Mouse (Mus musculus): ENCODE results near the gene Ddx18. TPM values are rescaled to one million over a fixed set of nuclear protein-coding genes. Genes with fewer than 3 reads are reported as not detected.
A peak's percentile ranks its signal among the peaks of the same experiment; 100 is the strongest.

Gene Ddx18
- polyA plus RNA-seq, 1 experiment from 2014 or later: 18.0 TPM

DNA sequence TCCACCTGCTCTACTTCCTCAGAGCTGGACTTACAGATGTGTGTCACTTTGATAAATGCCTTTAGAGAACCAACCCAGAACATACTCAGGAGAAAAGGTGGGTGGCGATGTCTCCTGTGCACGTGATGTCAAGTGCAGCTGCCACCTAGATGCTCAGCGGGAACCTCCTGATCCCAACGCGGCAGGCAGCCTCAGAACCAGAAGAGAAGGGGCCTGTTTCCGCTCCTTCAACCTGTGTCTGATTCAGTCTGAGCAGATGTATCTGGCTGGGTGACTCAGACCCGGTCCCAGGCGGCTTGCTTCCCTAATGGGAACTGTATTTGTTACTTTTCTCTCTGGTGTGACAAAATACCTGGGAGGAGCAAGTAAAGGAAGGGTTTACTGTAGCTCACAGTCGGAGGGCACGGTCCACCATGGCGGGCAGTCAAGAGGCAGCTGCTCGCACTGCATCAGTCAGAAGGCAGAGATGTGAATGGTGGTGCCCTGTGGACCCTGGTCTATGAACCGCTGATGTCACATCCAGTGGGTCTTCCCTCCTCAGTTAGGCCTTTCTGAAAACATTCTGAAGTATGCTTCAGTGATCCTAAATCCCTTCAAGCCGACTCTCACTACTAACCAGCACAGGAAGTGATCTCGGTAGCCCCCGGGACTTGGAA, 16.9 kb downstream of the Ddx18 start:
- no peak overlapping the region for H3K27ac ChIP-seq
- H3K79me2 ChIP-seq (ENCODE audit: inconsistent target): no peaks in the 10 kb centered on the region
- 77% methylated on average over 16 of the region's 16 CpGs for WGBS (ENCODE audit: missing documents)
- peaks cover 27% of the 10 kb centered on the region for H3K36me3 ChIP-seq (ENCODE audit: inconsistent target)
- no peak overlapping the region for H3K4me3 ChIP-seq (ENCODE audit: inconsistent target)

DNA sequence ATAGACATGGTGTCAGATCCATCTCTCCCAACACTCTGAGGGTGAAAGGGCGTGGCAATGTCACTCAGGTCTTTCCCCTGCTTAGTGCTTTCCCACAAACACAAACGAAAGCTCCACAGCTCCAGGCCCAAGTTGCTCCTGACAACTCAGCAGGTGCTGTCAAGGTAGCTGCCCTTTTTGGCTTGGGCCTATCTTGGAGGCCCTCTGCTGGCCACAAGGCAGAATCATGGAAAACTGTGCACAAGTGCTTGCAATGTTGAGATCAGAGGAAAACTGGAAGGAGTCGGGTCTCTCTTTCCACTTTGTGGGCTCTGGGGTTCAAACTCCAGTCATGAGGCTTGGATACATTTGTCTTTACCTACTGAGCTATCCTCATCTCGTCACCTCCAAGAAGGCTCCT, 18.3 kb downstream of the Ddx18 start:
- no peaks in the 10 kb centered on the region for H3K79me2 ChIP-seq (ENCODE audit: inconsistent target)
- 90% methylated on average over 4 of the region's 4 CpGs for WGBS (ENCODE audit: missing documents)
- H3K4me3 ChIP-seq (ENCODE audit: inconsistent target): no peak overlapping the region
- peaks cover 13% of the 10 kb centered on the region; the same call in 1 of the 2 replicates for H3K36me3 ChIP-seq (ENCODE audit: inconsistent target)
- H3K27ac ChIP-seq: no peak overlapping the region

DNA sequence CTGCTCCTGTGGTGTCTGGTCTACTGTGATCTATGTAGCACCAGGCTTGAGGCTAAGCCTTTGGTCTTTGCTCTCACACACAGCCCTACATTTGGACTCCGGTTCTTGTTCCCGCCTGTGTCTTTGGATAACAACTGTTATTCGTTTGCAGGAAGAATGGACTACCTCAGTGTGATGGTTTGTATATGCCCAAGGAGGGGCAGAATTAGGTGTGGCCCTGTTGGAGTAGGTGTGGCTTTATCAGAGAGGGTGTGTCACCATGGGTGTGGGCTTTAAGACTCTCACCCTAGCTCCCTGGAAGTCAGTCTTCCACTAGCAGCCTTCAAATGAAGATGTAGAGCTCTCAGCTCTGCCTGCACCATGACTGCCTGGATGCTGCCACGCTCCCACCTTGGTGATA, 19.1 kb downstream of the Ddx18 start:
- Histone ChIP-seq H3K27ac (no peak overlapping the region), H3K79me2 (ENCODE audit: inconsistent target) (no peaks in the 10 kb centered on the region), H3K4me3 (ENCODE audit: inconsistent target) (no peak overlapping the region), H3K36me3 (ENCODE audit: inconsistent target) (0 out of 2 replicates have a peak, but pooled peaks cover 7% of the 10 kb centered on the region)
- 90% methylated on average over 4 of the region's 4 CpGs for WGBS (ENCODE audit: missing documents)

DNA sequence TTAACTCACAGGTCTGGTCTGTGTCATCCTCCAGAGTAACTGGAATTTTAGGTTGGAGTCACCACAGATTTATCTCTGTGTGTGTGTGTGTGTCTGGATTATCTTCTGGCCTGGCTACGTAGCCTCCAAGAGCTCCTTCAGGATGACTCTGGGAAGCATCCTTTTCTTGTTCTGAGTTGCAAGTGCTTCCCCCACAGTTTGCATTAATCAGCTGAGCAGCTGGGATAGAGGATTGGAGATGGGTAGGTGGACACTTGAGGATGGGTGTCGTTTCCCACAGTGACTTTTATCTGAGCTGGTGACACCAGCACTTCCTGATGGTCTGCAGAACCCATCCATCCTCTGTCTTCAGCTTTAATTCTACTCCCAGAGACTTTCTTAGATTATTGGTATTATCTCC, 20.9 kb downstream of the Ddx18 start:
- 76% methylated on average over 2 of the region's 2 CpGs for WGBS (ENCODE audit: missing documents)
- Histone ChIP-seq H3K27ac (no peak overlapping the region), H3K36me3 (ENCODE audit: inconsistent target) (no peaks in the 10 kb centered on the region), H3K79me2 (ENCODE audit: inconsistent target) (no peaks in the 10 kb centered on the region), H3K4me3 (ENCODE audit: inconsistent target) (no peak overlapping the region)

DNA sequence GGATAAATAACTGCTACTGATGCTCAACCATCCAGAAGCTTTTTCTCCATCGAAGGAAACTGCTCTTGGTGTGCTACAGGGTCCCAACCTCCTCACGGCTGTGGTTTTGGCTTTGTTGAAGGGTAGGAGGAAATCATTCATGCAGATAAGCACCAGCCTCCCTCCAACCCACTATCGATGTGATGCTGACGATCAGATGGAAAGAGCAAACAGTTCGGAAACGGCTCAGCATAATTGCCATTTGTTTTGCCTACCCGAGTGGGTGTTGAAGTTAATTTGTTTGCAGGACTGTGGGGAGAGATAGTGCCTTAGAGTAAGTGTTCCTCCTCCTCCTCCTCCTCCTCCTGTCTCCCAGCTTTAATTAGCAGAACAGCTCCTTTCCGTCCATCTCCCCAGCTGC, 27.4 kb downstream of the Ddx18 start:
- no peaks in the 10 kb centered on the region for H3K79me2 ChIP-seq (ENCODE audit: inconsistent target)
- WGBS (ENCODE audit: missing documents): 58% methylated on average over 8 of the region's 8 CpGs
- H3K27ac ChIP-seq: no peak overlapping the region
- no peaks in the 10 kb centered on the region for H3K36me3 ChIP-seq (ENCODE audit: inconsistent target)
- H3K4me3 ChIP-seq (ENCODE audit: inconsistent target): no peak overlapping the region

DNA sequence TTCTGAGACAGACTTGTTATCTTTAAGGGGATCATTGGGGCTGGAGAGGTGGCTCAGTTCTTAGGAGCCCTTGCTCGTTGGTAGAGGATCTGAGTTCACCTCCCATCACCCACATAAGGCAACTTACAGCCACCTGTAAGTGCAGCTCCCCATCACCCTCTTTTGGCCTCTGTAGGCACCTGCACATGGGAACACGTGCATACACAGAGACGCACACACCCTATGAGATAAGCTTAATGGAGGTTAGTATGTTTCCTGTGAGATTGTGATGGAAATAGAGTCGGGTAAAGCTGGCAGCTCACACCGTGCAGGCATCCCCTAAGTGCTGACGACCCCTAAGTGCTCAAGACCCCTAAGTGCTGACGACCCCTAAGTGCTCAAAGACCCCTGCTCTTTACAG, 36.4 kb downstream of the Ddx18 start:
- no peaks in the 10 kb centered on the region for H3K79me2 ChIP-seq (ENCODE audit: inconsistent target)
- no peaks in the 10 kb centered on the region for H3K36me3 ChIP-seq (ENCODE audit: inconsistent target)
- 70% methylated on average over 7 of the region's 7 CpGs for WGBS (ENCODE audit: missing documents)
- H3K4me3 ChIP-seq (ENCODE audit: inconsistent target): no peak overlapping the region
- no peak overlapping the region for H3K27ac ChIP-seq

DNA sequence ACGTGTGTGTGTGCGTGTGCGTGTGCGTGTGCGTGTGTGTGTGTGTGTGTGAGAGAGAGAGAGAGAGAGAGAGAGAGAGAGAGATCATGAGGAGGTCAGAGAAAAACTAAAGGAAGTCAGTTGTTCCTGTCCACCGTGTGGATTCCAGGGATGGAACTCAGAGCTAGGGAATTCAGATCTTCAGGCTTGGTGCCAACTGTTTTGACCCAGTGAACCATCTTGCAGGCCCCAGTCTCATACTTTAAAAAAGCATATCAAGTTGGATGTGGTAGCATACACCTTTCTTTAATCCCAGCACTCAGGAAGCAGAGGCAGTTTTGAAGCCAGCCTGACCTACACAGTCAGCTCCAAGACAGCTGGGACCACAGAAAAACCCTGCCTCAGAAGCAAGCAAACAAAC, 38.5 kb downstream of the Ddx18 start:
- no peaks in the 10 kb centered on the region for H3K79me2 ChIP-seq (ENCODE audit: inconsistent target)
- WGBS (ENCODE audit: missing documents): 85% methylated on average over 5 of the region's 6 CpGs
- H3K4me3 ChIP-seq (ENCODE audit: inconsistent target): no peak overlapping the region
- H3K27ac ChIP-seq: no peak overlapping the region
- H3K36me3 ChIP-seq (ENCODE audit: inconsistent target): no peaks in the 10 kb centered on the region

DNA sequence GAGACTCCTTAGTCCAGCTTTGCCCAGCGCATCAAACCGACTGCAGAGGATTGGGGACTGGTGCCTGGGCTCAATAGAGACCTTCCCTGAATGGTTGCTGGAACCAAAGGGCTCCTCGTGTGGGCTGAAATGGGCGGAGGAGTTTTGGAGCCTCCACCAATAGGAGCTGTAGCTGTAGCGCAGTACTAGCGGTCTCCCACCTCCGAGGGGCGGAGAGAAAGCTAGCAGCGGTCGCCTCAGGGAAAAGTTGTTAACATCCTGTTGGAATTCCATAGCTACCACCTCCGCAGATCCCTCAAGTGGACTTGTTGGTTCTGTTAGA, 39.4 kb downstream of the Ddx18 start, which contains the start of gene Htr5b:
TSS of gene Htr5b (minus strand) at position 67 of the 322 bp plus-strand sequence.
- WGBS (ENCODE audit: missing documents): 16% methylated on average over 11 of the region's 11 CpGs
- Histone ChIP-seq H3K4me3 (ENCODE audit: inconsistent target) (no peak within 1 kb of the TSS), H3K27ac (no peak within 1 kb of the TSS), H3K79me2 (ENCODE audit: inconsistent target) (no peaks in the 10 kb centered on the region), H3K36me3 (ENCODE audit: inconsistent target) (no peaks in the 10 kb centered on the region)

DNA sequence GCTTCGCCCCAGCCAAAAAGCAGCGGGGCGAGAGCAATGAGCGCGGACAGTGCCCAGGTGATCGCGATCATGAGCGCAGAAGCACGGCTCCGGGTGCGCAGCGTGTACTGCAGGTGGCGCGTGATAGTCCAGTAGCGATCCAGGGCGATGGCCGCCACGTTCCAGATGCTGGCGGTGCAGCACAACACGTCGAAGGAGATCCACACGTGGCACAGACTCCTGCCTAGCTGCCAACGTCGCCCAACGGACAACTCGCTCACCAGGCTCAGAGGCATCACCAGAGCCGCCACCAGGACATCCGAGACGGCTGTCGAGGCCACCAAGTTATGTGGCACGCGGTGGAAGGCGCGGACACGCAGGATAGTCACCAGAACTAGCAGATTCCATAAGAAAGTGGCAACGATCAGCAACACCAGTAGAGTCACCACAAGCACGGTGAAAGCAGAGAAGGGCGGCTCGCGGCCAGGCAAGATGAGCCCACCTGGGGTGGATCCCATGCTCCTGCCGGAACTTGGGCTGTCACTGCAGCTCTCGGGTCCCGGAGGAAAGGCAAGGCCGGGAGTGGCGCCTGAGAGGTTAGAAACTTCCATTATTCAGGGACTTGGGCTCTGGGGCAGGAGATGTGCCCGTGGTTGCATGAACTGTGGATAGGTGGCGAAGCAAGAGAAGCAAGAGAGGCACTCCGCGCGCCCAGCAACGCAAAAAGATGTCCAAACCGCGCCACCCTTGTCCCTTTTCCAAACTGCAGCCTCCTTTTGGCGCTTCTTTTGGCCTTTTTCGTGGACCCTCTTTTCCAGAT, 40.0 kb downstream of the Ddx18 start:
- H3K4me3 ChIP-seq (ENCODE audit: inconsistent target): no peak overlapping the region
- no peaks in the 10 kb centered on the region for H3K36me3 ChIP-seq (ENCODE audit: inconsistent target)
- no peak overlapping the region for H3K27ac ChIP-seq
- WGBS (ENCODE audit: missing documents): 22% methylated on average over 55 of the region's 55 CpGs
- H3K79me2 ChIP-seq (ENCODE audit: inconsistent target): no peaks in the 10 kb centered on the region

DNA sequence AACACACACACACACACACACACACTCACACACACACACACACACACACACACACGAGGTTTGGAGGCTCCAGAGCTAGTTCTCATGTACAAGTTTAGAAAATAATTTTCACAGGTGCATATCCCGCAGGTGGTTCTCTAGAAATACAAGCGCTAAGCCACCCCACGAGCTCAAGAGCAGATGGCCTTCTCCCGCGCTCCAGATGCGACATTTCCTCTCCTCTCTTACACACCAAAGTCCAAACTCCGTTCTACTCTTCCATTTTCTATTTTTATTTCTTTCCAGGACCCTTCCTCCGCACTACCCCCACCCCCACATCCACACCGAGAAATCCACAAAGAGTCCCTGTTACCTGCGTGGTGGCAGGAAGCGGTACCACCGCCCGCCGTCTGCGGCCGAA, 40.7 kb downstream of the Ddx18 start:
- Histone ChIP-seq H3K27ac (no peak overlapping the region), H3K36me3 (ENCODE audit: inconsistent target) (no peaks in the 10 kb centered on the region), H3K79me2 (ENCODE audit: inconsistent target) (no peaks in the 10 kb centered on the region), H3K4me3 (ENCODE audit: inconsistent target) (no peak overlapping the region)
- WGBS (ENCODE audit: missing documents): 64% methylated on average over 16 of the region's 17 CpGs

DNA sequence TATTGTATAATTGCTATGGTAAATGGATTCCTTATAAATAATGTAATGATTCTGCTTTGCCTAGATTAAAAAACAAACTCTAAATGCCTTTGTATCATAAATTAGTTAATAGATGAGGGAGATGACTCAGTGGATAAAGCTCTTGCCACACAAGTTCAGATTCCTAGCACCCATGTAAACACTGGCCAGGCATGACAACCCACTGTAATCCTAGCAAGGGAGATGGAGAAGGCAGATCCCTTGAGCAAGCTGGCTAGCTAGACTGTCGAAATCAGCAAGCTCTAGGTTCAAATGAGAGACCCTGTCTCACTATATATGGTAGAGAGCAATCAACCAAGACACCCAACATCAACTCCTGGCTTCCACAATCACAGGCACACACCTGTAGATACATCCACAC, 49.2 kb downstream of the Ddx18 start:
- no peaks in the 10 kb centered on the region for H3K79me2 ChIP-seq (ENCODE audit: inconsistent target)
- 70% methylated on average over 1 of the region's 1 CpGs for WGBS (ENCODE audit: missing documents)
- H3K4me3 ChIP-seq (ENCODE audit: inconsistent target): no peak overlapping the region
- no peaks in the 10 kb centered on the region for H3K36me3 ChIP-seq (ENCODE audit: inconsistent target)
- H3K27ac ChIP-seq: no peak overlapping the region

DNA sequence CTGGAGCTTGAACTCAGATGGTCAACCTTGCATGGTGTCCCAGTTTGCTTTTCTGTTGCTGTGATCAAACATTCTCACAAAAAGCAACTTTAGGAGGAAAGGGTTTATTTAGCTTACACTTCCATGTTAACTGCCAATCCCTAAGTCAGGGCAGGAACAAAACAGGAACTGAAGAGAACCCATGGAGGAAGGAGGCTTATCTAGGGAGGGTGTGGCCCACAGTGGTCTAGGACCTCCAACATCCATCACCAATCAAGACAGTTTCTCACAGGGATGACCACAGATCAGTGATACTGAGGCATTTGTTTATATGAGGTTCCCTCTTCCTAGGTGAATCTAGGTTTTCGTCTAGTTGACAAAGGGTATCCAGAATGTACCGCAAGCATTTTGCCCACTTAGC, 55.8 kb downstream of the Ddx18 start:
- WGBS (ENCODE audit: missing documents): 95% methylated on average over 2 of the region's 2 CpGs
- Histone ChIP-seq H3K36me3 (ENCODE audit: inconsistent target) (no peaks in the 10 kb centered on the region), H3K4me3 (ENCODE audit: inconsistent target) (no peak overlapping the region), H3K27ac (no peak overlapping the region), H3K79me2 (ENCODE audit: inconsistent target) (no peaks in the 10 kb centered on the region)

DNA sequence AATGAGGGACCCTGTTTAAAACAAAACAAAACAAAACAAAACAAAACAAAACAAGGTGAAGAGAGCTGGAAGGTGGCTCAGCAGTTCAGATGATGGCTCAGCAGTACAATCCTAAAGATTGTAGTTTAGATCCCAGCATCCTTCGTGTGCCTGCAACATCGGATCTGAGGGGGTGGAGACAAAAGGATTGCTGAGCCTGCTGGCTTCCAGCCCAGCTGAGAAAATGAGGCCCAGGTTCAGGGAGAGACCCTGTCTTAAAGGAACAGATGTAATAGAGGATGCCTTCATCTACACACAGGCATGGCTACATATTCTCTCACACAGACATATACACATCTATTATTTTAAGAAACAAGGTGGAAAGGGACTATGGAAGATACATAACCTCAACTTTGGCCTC, 56.6 kb downstream of the Ddx18 start:
- Histone ChIP-seq H3K79me2 (ENCODE audit: inconsistent target) (no peaks in the 10 kb centered on the region), H3K4me3 (ENCODE audit: inconsistent target) (no peak overlapping the region), H3K36me3 (ENCODE audit: inconsistent target) (no peaks in the 10 kb centered on the region; the same call in 1 of the 2 replicates), H3K27ac (no peak overlapping the region)
- WGBS (ENCODE audit: missing documents): 75% methylated on average over 2 of the region's 2 CpGs

DNA sequence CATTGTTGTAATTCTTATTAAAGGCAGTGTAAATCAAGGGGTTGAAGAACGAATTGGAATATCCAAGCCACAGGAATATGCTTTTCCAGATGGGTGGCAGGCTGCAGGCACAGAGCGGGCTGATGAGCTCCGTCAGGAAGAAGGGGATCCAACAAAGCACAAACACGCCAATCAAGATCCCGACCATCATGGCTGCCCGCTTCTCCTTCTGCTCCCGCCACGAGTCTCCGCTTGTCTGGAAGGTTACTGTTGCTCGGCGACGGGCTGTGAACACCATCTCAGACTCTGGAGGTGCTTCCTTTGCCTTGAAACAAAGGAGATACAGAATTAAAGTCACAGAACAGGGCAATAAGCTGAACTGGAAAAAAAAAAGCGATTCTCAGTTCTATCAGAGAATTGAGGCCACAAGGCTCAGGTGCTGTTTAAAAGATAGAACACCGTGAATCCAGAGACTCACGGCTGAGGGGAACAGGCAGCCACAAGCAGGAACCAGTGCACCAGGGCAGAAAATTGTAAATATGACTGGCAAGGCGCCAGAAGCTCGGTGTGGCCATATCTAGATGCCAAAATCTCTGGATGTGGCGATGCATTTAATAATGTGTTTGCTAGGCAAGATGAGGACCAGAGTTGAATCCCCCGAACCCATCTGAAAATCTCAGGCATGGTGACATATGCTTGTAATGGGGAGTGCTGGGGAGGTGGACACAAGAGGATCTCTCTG, 57.2 kb downstream of the Ddx18 start:
- 94% methylated on average over 16 of the region's 19 CpGs for WGBS (ENCODE audit: missing documents)
- H3K36me3 ChIP-seq (ENCODE audit: inconsistent target): no peaks in the 10 kb centered on the region; the same call in 1 of the 2 replicates
- no peak overlapping the region for H3K4me3 ChIP-seq (ENCODE audit: inconsistent target)
- no peaks in the 10 kb centered on the region for H3K79me2 ChIP-seq (ENCODE audit: inconsistent target)
- H3K27ac ChIP-seq: no peak overlapping the region

DNA sequence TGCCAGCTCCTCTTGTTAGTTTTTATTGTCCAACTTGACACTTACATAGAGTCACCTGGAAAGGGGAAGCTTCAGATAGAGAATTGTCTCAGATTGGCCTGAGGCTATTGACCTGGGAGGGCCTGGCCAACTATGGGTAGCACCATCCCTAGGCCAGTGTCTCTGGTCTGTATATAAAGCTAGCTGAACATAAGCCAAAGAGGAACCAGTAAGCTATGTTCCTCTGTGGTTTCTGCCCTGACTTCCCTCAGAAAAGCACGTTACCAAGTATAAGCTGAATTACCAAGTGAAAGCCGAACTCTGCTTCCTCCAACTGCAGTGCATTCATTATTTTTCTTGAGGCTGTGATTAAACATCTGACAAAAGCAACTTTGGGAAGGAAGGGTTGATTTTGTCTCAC, 59.1 kb downstream of the Ddx18 start:
- H3K27ac ChIP-seq: peak overlapping the region; percentile 45
- 0% methylated on average over 2 of the region's 2 CpGs for WGBS (ENCODE audit: missing documents)
- peaks cover 10% of the 10 kb centered on the region; the same call in 1 of the 2 replicates for H3K36me3 ChIP-seq (ENCODE audit: inconsistent target)
- H3K4me3 ChIP-seq (ENCODE audit: inconsistent target): no peak overlapping the region
- no peaks in the 10 kb centered on the region for H3K79me2 ChIP-seq (ENCODE audit: inconsistent target)
